Mouse (Mus musculus) adrenal gland, postnatal 4 days (tissue): ENCODE measurements around the gene Zfp354a. TPM values are rescaled to one million over a fixed set of nuclear protein-coding genes. Genes with fewer than 3 reads are reported as not detected.
A peak's percentile ranks its signal among the peaks of the same experiment; 100 is the strongest.
"Not testable (repeated sequence)": the region's sequence is repeated elsewhere in the genome, so short reads cannot be mapped to it uniquely, and the experiment has no call there.

Experiments
- DNase-seq, 2 experiments: peaks; one replicate each; pipeline ENCODE4 v3.0.0; 2021 to 2022; ENCODE audit warnings: low spot score in 2 of 2, mixed read lengths in 2 of 2
- long read RNA-seq, 2 experiments: library from polyadenylated mRNA; stranded (forward); transcript quantifications; one replicate each; pipeline ENCODE4 v2.0.0; 2021
- total RNA-seq, 2 experiments: library from RNA; stranded (reverse); gene quantifications; 2 replicates each; pipeline ENCODE4 v1.2.3; 2021

Zfp354a gene
- 1 to 10 TPM; 7.1 to 8.7 TPM for total RNA-seq
- long read RNA-seq, experiment 1, partial matches to known transcripts: 0 of 4 reads
- long read RNA-seq, experiment 1, other reads (novel, unspliced or antisense): 1 of 4 reads
- long read RNA-seq, experiment 2, partial matches to known transcripts: 2 of 6 reads
- long read RNA-seq, experiment 2, other reads (novel, unspliced or antisense): 2 of 6 reads

DNA sequence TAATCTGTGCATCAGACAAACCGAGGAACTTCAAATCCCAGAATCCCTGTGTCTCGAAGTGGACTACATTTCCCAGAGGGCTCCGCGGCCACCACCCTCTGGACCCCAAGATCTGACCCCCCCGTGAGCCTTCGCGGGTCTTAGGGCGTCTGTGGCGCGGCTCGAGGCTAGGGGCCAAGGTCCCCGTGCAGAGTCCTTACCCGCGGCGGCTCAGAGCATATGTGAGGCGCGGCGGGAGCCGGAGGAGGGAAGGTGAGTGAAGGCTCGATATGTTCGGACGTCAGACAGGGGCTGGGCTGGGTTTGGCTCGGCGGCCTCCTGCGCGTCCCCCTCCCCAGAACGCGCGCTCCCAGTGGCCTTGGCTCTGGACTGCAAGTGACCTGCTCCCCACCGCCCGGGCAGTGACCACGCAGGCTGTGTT is at the start of gene Zfp354a:
Gene Zfp354a (plus strand): TSS at position 107 of the 421 bp plus-strand sequence.
- peak; percentile 19 to 29 for DNase-seq

DNA sequence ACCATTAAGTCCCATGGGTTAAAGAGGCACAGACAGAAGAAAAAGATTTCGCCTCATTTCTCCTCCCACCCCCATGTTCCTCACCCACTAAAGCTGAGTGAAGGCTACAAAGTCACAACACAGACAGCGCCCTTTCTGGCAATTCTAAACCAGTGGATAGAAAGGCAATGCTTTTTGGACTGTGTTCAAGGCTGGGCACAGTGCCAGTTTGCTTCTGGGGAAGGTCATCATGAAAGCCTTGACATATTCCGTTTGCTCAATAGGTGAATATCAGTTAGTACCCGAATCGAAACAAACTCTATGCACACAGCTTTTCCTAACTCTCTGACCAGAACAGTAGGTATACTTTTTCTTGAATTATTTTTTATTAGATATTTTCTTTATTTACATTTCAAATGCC is 47.2 kb upstream of the Zfp354a start:
- DNase-seq: peak; percentile 61 to 75

DNA sequence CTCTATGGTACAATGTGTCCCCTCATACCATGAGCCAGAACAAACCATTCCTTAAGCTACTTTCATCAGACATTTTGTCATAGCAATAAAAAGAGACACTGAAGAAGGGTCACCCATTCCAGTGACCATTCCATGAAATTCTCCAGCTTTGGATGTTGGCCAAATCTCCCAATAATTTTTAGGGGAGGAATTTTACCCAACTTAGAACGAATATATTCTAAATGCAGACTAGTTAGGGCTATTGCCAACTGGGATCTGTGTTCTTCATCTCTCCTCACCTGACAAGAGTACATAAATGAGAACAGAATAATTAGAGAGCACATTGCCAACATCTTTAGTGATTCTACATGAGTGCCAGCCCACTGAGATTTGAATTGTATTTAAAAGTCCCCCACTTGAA is 45.1 kb upstream of the Zfp354a start, which contains the start of gene Olfr54:
Gene Olfr54 (plus strand): TSS at position 301 of the 400 bp plus-strand sequence.
- DNase-seq: no peak

DNA sequence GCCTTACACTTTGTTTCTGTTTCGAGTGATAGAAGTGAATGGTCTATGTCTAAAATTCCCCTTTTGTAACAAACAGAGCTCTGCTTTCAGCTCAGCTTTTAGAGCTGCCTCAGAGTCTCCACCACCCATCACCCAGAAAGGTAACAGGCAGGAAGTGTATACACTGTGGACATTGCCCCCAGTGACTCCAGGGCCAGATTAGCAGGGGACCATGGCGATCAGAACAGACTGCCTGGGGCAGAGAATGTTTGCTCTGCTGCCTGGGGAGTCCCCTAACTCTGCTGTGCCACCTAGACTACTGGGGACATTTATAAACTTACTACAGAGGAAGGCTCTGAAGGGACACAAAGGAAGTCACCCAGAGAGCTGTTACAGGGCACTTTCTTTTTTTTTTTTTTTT is 42.7 kb upstream of the Zfp354a start:
- DNase-seq: no peak

DNA sequence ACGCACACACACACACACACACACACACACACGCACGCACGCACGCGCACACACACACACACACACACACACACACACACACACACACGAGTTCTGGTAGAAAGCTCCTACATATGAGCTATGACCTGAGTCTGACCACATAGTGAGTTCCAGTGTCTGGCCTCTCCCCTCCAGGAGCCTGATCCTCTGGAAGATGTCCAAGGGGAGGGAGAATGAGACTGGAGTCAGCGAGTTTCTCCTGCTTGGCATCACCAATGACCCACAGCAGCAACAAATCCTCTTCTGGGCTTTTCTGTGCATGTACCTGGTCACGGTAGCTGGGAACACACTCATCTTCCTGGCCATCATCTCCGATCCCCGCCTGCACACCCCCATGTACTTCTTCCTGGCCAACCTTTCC is 32.2 kb upstream of the Zfp354a start:
- not testable (repeated sequence) for DNase-seq

DNA sequence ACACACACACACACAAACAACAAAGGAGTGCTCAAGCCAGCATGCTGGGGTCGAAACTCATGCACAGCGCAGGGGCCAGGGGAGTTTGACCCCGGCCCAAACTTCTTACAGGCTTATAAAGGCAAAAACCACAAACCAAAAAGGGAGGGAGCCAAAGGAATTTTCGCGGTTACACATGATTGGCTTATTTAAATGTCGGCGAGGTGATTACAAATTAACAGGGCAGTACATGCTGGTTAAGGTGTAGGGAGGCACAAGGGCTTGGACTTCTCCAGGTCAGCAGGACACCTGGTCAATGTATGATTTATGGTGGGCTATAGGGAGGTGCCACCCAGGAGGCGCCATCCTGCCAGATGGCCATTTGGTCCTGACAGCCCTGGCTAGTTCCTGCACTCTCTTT is 29.7 kb upstream of the Zfp354a start:
- not testable (repeated sequence) for DNase-seq

DNA sequence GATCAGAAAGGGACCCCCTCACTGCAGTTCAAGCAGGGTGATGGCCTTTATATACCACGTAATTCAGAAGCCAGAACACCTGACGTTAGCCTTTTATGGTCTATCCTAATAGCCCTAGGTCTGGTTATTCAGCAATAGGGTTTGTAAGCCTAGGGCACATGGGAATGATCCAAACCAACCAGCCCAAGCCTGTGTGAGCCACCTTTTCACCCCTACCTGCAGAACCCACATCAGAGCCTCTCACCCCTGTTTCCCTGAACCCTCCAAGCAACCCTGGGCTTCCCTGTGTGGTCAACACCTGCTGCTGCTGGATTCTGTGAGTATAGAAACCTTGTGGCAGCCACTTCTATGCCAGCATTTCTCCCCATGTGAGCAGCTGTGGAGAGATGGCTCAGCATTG is 28.8 kb upstream of the Zfp354a start:
- no peak for DNase-seq

DNA sequence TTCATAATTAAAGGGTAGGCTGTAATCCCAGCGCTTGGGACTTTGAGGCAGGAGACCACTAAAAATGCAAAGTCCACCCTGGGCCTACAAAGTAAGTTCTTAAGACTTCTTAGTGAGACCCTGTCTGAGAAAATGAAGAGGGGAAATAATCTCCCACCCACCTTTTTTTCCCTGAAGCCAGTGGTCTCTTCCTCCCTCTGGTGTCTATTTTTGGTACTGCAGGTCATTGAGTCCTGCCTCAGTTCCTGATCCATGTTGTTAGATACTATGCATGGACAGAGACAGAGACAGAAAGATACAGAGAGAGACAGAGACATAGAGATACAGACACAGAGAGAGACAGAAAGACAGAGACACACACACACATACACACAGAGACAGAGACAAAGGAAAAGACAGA is 26.2 kb upstream of the Zfp354a start:
- no peak for DNase-seq

DNA sequence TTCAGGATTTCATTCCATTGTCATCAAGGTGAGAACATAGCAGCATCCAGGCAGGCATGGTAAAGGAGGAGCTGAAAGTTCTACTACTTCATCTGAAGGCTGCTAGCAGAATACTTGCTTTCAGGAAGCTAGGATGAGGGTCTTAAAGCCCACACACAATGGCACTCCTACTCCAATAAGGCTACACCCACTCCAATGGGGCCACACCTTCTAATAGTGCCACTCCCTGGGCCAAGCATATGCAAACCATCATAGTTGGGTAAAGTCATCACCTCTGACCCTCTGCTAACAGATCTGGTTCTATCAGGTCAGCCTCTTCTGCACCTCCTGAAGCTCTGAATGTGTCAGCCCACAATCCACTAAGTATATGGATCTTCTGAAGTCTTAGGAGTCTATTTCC is 24.9 kb upstream of the Zfp354a start:
- not testable (repeated sequence) for DNase-seq

DNA sequence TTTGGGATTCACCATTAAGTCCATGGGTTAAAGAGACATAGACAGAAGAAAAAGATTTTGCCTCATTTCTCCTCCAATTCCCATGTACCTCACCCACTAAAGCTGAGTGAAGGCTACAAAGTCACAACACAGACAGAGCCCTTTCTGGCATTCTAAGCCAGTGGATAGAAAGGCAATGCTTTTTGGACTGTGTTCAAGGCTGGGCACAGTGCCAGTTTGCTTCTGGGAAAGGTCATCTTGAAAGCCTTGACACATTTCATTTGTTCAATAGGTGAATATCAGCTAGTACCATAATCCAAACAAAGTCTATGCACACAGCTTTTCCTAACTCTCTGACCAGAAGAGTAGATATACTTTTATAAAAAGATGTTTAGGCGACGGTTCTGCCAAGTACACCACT is 23.1 kb upstream of the Zfp354a start:
- DNase-seq: peak; percentile 35 to 48

DNA sequence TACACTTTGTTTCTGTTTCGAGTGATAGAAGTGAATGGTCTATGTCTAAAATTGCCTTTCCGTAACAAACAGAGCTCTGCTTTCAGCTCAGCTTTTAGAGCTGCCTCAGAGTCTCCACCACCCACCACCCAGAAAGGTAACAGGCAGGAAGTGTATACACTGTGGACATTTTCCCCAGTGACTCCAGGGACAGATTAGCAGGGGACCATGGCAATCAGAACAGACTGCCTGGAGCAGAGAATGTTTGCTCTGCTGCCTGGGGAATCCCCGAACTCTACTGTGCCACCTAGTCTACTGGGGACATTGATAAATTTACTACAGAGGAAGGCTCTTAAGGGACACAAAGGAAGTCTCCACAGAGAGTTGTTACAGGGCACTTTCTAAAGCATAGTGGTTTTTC is 14.3 kb upstream of the Zfp354a start:
- DNase-seq: not testable (repeated sequence)

DNA sequence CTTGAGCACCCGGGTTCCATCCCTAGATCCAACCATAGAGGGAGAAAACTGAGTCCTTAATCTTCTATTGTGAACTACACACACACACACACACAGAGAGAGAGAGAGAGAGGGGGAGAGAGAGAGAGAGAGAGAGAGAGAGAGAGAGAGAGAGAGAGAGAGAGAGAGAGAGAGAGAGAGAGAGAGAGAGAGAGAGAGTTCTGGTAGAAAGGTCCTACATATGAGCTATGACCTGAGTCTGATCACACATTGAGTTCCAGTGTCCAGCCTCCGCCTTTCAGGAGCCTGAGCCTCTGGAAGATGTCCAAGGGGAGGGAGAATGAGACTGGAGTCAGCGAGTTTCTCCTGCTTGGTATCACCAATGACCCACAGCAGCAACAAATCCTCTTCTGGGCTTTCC is 11.2 kb upstream of the Zfp354a start, which contains the start of gene Olfr1375:
Gene Olfr1375 (plus strand): TSS at position 301 of the 400 bp plus-strand sequence.
- DNase-seq: not testable (repeated sequence)

DNA sequence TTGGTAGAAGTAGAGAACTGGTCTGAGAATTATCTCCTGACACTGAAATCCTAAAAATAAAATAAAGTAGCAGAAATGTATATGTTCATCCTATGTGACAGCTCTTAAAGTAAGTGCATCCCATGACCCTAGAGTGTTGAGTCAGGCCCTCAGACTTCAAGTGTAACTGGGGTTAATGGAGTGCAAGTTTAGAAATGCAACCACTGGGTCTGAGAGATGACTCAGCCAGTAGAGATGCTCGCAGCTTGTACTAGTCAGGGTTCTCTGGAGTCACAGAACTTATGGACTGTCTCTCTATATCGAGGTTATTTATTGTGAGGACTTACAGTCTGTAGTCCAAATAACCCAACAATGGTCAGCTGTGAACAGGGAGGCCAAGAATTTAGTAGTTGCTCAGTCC is 7.4 kb upstream of the Zfp354a start:
- DNase-seq: no peak

DNA sequence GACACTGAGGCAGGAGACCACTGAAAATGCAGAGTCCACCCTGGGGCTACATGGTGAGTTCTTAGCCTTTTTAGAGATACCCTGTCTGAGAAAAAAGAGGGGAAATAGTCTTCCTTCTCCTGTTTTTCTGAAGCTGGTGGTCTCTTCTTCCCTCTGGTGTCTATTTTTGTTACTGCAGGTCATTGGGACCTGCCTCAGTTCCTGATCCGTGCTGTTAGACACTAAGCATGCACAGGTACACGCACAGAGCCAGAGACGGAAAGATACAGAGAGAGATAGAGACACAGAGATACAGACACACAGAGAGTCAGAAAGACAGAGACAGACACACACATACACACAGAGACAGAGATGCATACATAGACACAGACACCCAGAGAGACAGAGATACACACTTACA is 5.8 kb upstream of the Zfp354a start:
- DNase-seq: no peak

DNA sequence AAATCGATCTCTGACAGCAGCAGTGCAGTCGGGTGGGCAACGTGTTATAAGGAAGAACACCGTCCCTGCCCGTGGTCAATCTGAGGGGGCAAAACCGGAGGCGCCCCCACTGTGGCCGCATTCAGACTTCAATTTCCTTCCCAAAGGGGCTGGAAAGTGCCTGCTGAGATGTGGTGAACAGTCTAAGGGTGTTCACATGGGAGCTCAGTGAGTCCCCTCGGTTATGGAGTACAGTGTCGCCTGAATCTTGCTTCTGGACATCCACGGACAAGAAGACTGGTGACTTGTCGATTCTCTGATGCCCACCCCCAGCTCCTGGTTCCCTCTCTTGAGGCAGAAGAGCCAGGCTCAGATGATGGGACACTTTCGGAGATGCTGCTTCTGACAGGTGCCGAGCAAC is 583 bp downstream of the Zfp354a start:
- DNase-seq: no peak

DNA sequence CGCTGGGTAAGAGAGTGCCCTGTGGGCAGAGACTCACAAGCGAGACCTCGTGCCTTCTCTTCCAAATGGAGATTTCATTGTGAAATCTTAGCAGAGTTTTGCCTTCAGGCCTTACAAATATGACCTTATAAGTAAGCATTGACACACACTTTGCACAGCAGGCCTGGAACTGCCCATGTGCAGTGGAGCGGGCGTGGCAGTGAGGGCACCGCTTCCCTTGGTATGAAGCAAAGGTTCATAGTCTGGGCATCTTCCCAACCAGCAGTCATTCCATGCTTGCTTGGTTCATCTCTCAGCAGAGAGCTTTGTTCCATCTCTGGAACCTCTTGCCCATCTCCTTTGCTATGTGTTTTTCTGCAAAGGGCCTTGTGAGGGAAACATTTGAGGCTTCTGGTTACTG is 1.9 kb downstream of the Zfp354a start:
- DNase-seq: no peak

DNA sequence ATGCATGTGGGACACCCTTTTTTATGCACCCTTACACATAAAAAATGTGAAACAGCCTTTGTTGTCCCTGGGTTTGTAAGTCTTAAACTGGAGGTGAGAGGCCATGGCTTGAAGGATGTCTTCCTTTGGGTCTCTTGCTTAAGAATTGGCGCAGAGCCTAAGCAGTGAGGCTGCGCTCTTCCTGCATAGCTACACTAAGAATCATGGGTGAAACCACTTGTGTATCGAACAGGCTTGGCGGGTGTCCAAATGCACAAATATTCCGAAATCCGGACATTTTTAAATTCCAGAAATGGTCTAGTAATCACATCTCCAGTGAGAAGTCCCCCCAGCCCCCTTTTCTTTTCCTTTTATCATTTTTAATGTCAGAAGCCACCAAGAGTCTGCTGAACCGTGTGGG is 4.2 kb downstream of the Zfp354a start:
- no peak for DNase-seq

DNA sequence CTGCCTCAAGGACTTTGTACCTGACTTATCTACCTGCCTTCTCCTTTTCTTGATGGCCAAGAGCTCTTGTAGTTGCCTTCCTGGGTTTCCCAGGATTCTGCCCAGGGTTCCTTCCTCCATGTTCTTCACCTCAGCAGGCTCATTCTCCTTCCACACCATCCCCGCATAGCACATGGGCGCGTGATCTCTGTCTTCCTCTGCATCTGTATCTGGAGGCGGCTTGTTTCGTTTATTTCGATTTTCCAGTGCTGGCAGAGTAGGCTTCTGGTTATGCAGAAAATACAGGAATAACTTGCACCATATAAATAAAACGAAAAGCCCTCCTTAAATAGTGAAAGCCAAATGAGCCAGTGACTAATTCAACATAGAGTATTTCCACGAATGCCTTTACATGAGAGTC is 4.8 kb downstream of the Zfp354a start:
- DNase-seq: no peak

DNA sequence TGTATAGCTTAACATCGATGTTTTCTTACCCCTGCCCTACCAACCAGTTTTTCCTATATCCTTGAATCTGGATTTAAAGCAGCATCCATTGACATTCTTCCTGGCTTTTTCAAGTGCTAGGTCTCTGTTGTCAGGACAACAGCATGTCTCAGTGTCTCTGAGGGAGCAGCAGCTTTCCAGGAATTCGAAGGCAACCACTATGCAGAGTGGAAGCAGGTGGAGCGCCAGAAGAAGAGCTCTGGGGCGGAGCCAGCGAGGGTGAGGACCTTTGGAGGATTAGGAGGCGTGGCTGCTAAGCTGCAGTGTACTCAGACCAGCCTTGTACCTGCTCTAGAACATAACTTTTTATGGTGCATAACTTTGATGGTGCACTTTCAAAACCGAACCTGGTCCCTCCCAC is 25.5 kb downstream of the Zfp354a start:
- DNase-seq: no peak

DNA sequence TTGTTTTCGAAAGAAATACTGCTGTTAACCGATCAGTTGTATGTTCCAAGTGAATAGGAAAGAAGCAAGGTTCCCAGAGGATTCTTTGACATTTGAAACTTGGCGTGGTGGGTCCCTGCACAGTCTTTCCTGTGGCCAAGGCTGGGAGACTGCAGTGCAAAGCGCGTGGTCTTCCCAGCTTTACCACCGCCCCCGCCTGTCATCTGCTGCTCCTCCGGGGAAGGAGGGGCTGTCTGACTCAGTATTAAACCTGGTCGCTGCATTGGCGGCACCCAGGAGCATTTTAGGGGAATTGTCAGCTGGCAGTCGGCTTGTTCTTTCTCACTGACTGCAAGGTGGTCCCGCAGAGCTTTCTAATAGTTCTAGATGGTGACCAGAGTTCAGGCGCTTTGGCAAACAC is 26.2 kb downstream of the Zfp354a start:
- DNase-seq: no peak

DNA sequence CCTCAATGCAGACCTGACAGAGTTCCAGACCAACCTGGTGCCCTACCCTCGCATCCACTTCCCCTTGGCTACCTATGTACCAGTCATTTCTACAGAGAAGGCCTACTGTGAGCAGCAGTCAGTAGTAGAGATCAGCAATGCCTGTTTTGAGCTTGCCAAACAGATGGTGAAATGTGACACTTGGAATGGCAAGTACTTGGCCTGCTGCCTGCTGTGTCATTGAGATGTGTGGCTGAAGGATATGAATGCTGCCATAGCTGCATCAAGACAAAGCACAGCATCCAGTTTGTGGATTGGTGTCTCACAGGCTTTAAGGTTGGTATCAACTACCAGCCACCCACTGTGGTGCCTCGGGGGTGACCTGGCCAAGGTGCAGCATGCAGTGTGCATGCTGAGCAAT is 48.2 kb downstream of the Zfp354a start:
- DNase-seq: no peak

DNA sequence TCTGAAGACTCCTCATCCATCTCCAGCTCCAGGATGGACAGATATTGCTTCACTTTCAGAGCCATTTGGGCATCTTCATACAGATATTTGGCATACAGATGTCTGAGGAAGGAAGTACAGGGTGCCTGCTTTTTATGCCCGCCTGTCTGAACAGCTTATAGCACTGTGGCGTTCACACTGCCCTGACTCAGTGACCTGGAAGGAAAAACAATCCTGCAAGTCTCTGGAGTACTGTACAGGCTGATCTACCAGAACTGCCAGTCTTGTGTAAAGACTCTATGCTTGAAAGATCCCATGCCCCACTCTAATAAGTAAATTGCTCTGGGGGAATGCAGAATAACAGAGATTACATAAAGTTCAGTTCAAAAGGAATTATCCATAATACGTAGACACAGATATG is 51.6 kb downstream of the Zfp354a start:
- DNase-seq: no peak
